Mouse (Mus musculus) heart, embryonic 11.5 days (tissue): ENCODE data around the gene Cfap100. TPM values are rescaled to one million over a fixed set of nuclear protein-coding genes. Genes with fewer than 3 reads are reported as not detected.

Experiments
- ATAC-seq: fragments of 200-750 bp; cut with Nextera tagmentation; replicated peaks from 2 replicates; pipeline ENCODE4 v1.8.0; 2017; ENCODE audit warnings: moderate library complexity; ENCODE audit not compliant: insufficient number of reproducible peaks, low FRiP score, low TSS enrichment
- H3K27ac ChIP-seq: fragments of 300-500 bp; sonication (generic); 2 replicates; pipeline ENCODE4 v1.5.1; 2014; ENCODE audit warnings: mild to moderate bottlenecking, low read depth, low read length
- H3K27me3 ChIP-seq: fragments of 300-500 bp; sonication (generic); 2 replicates; pipeline ENCODE4 v1.6.1; 2014; ENCODE audit warnings: mild to moderate bottlenecking, low read length, mixed read lengths; ENCODE audit not compliant: control insufficient read depth, insufficient read depth
- H3K36me3 ChIP-seq: fragments of 300-500 bp; sonication (generic); 2 replicates; pipeline ENCODE4 v1.6.1; 2014; ENCODE audit warnings: mild to moderate bottlenecking, low read length, moderate library complexity, mixed read lengths; ENCODE audit not compliant: control insufficient read depth, insufficient read depth
- H3K4me1 ChIP-seq: fragments of 300-500 bp; sonication (generic); 2 replicates; pipeline ENCODE4 v1.6.1; 2014; ENCODE audit warnings: low read length; ENCODE audit not compliant: control insufficient read depth, insufficient read depth
- H3K4me2 ChIP-seq: fragments of 300-500 bp; sonication (generic); 2 replicates; pipeline ENCODE4 v1.6.1; 2014; ENCODE audit warnings: mild to moderate bottlenecking, moderate library complexity
- H3K4me3 ChIP-seq: fragments of 300-500 bp; sonication (generic); 2 replicates; pipeline ENCODE4 v1.5.1; 2014; ENCODE audit warnings: low read depth, low read length
- H3K9ac ChIP-seq: fragments of 300-500 bp; sonication (generic); 2 replicates; pipeline ENCODE4 v1.6.1; 2014; ENCODE audit warnings: mild to moderate bottlenecking, low read depth, low read length, moderate library complexity
- H3K9me3 ChIP-seq: fragments of 300-500 bp; sonication (generic); replicated peaks from 2 replicates; pipeline ENCODE4 v1.6.1; 2016; ENCODE audit warnings: low read length; ENCODE audit not compliant: control insufficient read depth
- WGBS: fragments of 180-500 bp; shearing (Covaris S2); extraction: QIAGEN DNeasy Blood & Tissue Kit; methylation state at CpG from one replicate; pipeline ENCODE4 v1.1.7; 2014; ENCODE audit not compliant: insufficient replicate concordance; 5-methylcytosine and 5-hydroxymethylcytosine counted together
- polyA plus RNA-seq: library from polyadenylated mRNA; unstranded; fragments of >200 nt; fragmentation: Nextera tagmentation; extraction: Ambion mirVana; gene quantifications from 2 replicates; pipeline ENCODE4 v1.2.1, GENCODE M21; 2014

Cfap100 gene
- polyA plus RNA-seq, 1 experiment from 2014 or later: not detected

DNA sequence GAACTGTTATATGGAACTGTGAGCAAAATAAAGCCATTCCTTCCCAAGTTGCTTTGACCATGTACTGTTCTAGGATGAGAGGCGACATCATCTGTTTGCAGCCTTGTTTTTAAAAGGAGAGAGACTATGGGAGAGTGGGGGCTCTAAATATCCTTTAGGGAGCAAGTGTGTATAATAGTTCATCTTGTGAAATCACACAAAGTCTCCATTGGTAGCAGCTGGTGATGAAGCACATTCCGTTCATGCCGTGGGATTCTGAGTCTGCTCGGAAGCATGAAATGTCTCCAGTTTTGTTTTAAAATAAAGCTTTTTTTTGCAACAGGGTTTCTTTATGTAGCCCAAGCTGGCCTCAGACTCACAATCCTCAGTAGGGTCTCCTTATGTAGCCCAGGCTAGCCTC is 2.6 kb downstream of the Cfap100 start:
- Histone ChIP-seq H3K4me1 (peaks cover 6% of the 10 kb centered on the region; the same call in 1 of the 2 replicates), H3K4me2 (no peak overlapping the region), H3K36me3 (no peaks in the 10 kb centered on the region), H3K9ac (no peak overlapping the region), H3K27ac (no peak overlapping the region), H3K4me3 (no peak overlapping the region), H3K9me3 (no peaks in the 10 kb centered on the region), H3K27me3 (peaks cover 15% of the 10 kb centered on the region)
- 71% methylated on average over 4 of the region's 4 CpGs for WGBS
- ATAC-seq: no peak

DNA sequence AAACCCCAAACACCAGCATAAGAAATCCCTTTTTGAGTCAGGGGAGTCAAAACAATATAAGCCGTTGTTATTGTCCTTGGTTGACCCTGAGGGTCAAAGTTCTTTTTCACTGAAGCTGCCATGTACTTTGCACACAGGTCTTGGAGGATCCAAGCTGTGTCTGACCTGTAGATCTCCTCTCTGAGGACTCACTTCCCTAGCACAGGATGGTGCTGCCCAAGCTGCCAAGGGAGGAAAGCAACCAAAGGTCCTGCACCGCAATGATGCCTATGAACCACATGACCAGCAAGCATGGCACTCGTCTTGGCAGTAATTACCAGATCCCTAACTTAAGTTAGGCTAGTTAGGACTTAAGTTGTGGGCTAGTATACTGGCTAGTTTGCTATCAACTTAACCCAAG is 3.2 kb downstream of the Cfap100 start:
- H3K27me3 ChIP-seq: peaks cover 15% of the 10 kb centered on the region
- 76% methylated on average over 3 of the region's 3 CpGs for WGBS
- H3K4me1 ChIP-seq: peaks cover 6% of the 10 kb centered on the region; the same call in 1 of the 2 replicates
- H3K27ac ChIP-seq: no peak overlapping the region
- no peak overlapping the region for H3K4me3 ChIP-seq
- ATAC-seq: no peak
- no peaks in the 10 kb centered on the region for H3K9me3 ChIP-seq
- no peaks in the 10 kb centered on the region for H3K36me3 ChIP-seq
- H3K9ac ChIP-seq: no peak overlapping the region
- no peak overlapping the region for H3K4me2 ChIP-seq

DNA sequence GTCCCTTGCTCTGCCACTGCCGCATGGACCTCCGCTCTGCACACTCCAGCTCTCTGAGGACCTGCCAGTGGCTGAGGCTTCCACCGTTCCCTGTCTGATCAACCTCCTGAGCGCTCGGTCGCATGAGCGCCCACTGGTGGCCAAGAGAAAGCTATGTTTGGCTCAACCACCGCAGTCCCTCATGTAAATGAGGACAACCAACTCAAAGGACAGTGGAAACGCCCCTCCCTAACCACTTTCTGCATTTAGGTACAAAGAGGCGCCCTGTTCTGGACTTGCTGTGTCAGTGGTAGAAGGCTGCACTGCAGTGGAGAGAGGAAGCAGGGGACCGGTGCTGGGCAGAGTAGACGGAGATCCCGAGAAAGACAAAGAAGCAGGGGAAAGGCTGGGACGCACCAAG is 6.0 kb downstream of the Cfap100 start:
- H3K36me3 ChIP-seq: no peaks in the 10 kb centered on the region
- peak; percentile 67; the same call in 1 of the 2 replicates for ATAC-seq
- peak overlapping the region; percentile 21 for H3K4me3 ChIP-seq
- no peaks in the 10 kb centered on the region for H3K9me3 ChIP-seq
- no peaks in the 10 kb centered on the region for H3K4me1 ChIP-seq
- no peak overlapping the region for H3K27ac ChIP-seq
- peaks cover 10% of the 10 kb centered on the region for H3K27me3 ChIP-seq
- H3K9ac ChIP-seq: no peak overlapping the region
- 5% methylated on average over 14 of the region's 14 CpGs for WGBS
- H3K4me2 ChIP-seq: peak overlapping the region; percentile 59

DNA sequence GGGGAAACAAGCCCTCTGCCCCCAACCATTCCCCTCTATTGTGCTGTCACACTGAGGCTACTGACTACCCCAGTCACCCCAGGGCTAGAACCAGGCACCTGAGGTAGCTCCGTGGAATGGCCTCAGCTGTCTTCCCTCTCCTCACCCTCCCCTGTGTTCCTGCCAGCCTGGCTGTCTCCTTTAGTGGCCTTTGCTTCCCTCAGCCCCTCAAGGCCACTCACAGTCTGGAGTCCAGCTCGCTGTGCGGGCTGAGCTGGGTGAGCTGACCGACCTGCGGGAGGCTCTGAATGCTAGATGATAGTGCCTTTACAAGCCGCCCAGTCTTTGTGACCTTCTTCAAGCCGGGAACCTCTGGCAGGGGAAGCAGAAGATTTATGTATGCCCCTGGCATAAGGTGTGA is 16.7 kb downstream of the Cfap100 start:
- H3K9ac ChIP-seq: no peak overlapping the region
- H3K27me3 ChIP-seq: no peaks in the 10 kb centered on the region
- H3K4me3 ChIP-seq: no peak overlapping the region
- no peaks in the 10 kb centered on the region for H3K4me1 ChIP-seq
- H3K27ac ChIP-seq: no peak overlapping the region
- H3K4me2 ChIP-seq: no peak overlapping the region
- no peaks in the 10 kb centered on the region for H3K9me3 ChIP-seq
- H3K36me3 ChIP-seq: no peaks in the 10 kb centered on the region
- 71% methylated on average over 7 of the region's 7 CpGs for WGBS
- ATAC-seq: no peak

DNA sequence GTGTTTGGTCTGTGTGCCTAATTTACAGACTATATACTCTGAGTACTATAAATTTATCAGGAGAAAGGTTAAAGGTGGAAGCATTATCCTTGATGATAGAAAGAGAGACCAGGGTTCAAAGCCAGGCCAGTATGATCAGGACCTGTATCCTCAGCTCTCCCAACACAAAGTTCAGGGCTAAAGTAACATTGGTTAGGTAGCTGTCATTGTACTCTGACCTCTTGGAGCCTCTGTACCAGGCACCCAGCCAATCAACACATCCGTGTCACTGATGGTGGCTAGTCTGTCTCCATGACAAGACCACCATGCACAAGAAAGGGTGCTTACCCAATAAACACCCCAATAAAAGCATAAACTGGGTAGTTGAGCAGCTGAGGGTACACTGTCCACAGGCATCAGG is 17.6 kb downstream of the Cfap100 start:
- Histone ChIP-seq H3K4me2 (no peak overlapping the region), H3K36me3 (no peaks in the 10 kb centered on the region), H3K27ac (no peak overlapping the region), H3K4me3 (no peak overlapping the region), H3K9ac (no peak overlapping the region), H3K27me3 (no peaks in the 10 kb centered on the region), H3K9me3 (no peaks in the 10 kb centered on the region), H3K4me1 (no peaks in the 10 kb centered on the region)
- ATAC-seq: no peak
- 59% methylated on average over 1 of the region's 1 CpGs for WGBS

DNA sequence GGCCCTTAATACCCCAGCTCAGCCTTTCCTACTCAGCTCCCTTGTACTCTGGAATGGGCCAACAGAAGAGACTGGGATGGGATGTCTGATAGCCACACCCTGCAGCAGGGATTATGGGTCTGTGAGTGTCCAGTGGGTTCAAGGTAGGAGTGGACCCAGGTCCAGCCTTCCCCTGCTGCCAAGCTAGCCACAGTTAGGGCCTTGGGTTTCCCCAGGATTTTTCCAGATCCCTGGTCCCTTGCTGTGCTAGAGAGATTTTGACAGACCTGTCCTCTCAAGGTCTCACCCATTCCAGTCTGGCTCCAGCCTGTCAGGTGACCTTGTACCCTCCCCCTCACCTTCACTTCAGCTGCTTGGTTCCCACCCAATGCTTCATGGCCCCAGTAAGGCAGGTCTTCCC is 20.0 kb downstream of the Cfap100 start:
- Histone ChIP-seq H3K27ac (no peak overlapping the region), H3K27me3 (no peaks in the 10 kb centered on the region), H3K4me3 (no peak overlapping the region), H3K36me3 (no peaks in the 10 kb centered on the region), H3K9ac (no peak overlapping the region), H3K4me2 (no peak overlapping the region), H3K4me1 (no peaks in the 10 kb centered on the region), H3K9me3 (no peaks in the 10 kb centered on the region)
- ATAC-seq: no peak

DNA sequence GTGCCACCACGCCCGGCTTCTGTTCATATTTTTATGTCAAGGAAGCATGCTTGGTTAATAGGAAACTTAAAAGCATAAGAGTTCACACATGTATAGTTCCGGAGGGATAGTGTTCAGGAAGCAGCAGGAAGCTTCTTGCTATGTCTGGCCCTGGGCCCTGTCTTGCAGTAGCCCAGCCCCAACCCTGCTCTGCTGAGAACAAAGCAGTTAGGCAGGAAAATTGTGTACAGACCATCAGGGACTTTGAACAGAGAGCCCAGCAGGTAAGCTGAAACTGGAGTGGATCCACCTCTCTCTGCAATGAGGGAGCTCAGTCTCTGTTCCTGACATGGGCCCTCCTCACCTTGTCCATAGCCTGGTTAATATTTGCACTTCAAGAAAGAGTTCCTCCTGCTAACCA is 31.3 kb downstream of the Cfap100 start:
- WGBS: 87% methylated on average over 3 of the region's 3 CpGs
- Histone ChIP-seq H3K4me3 (no peak overlapping the region), H3K27ac (no peak overlapping the region), H3K36me3 (no peaks in the 10 kb centered on the region), H3K4me2 (no peak overlapping the region), H3K9ac (no peak overlapping the region), H3K9me3 (no peaks in the 10 kb centered on the region), H3K27me3 (no peaks in the 10 kb centered on the region), H3K4me1 (0 out of 2 replicates have a peak, but pooled peaks cover 2% of the 10 kb centered on the region)
- ATAC-seq: no peak

DNA sequence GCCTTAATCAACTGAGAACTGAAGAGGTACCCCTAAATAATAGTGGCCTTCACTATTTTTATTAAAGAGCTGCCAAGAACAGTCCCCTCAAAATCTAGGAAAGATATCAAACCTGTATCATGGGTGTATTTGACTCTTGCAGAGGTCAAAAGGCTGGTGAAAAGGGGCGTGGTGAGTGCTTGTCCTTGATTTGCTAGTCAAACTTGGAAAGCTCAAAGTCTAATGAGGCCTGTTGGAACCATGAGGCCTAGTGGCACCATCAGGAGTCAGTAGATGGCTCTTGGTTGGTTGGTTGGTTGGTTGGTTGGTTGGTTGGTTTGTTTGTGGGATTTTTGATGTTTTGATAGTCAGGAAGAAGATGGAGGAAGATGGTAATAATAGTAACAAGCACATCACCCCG is 32.8 kb downstream of the Cfap100 start:
- 0 out of 2 replicates have a peak, but pooled peaks cover 2% of the 10 kb centered on the region for H3K4me1 ChIP-seq
- H3K4me2 ChIP-seq: no peak overlapping the region
- H3K9me3 ChIP-seq: no peaks in the 10 kb centered on the region
- no peak overlapping the region for H3K4me3 ChIP-seq
- no peak for ATAC-seq
- no peaks in the 10 kb centered on the region for H3K36me3 ChIP-seq
- no peak overlapping the region for H3K9ac ChIP-seq
- H3K27me3 ChIP-seq: no peaks in the 10 kb centered on the region
- 87% methylated on average over 2 of the region's 2 CpGs for WGBS
- no peak overlapping the region for H3K27ac ChIP-seq

DNA sequence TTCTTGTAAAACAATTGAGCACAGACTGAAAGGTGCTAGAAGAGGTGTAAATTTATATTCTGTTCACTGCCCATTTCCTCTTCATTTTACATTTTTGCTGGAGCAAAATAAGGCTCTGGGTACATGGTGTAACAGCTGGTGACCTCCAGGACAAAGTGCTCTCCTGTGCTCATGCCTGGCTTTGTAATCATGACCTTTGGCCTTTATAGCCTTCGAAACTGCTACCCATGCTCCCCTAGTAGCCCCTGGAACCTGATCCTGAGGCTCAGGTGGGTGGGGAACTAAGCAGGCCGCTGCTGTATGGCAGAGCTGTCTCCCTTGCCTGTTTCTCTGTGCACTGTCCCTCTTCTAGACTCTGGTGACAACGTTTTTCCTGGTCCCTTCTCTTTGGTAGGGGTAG is 34.6 kb downstream of the Cfap100 start:
- H3K4me2 ChIP-seq: no peak overlapping the region
- H3K9ac ChIP-seq: no peak overlapping the region
- H3K4me3 ChIP-seq: no peak overlapping the region
- no peaks in the 10 kb centered on the region for H3K9me3 ChIP-seq
- ATAC-seq: no peak
- WGBS: 57% methylated on average over 3 of the region's 3 CpGs
- H3K27ac ChIP-seq: no peak overlapping the region
- H3K4me1 ChIP-seq: 0 out of 2 replicates have a peak, but pooled peaks cover 2% of the 10 kb centered on the region
- no peaks in the 10 kb centered on the region for H3K27me3 ChIP-seq
- no peaks in the 10 kb centered on the region for H3K36me3 ChIP-seq
